Mouse (Mus musculus): ENCODE measurements around the gene Cd59b.

Gene Cd59b

GRCm38 (mm10) chr2:104119097-104119496 is 49.4 kb downstream of the Cd59b start:
- DNase-seq (ENCODE audit: low spot score in 2 of 2), result no peak

- DNase-seq (ENCODE audit: low spot score in 2 of 2), result no peak
Observed at GRCm38 (mm10) chr2:104120312-104120711, 50.7 kb downstream of the Cd59b start.

DNA sequence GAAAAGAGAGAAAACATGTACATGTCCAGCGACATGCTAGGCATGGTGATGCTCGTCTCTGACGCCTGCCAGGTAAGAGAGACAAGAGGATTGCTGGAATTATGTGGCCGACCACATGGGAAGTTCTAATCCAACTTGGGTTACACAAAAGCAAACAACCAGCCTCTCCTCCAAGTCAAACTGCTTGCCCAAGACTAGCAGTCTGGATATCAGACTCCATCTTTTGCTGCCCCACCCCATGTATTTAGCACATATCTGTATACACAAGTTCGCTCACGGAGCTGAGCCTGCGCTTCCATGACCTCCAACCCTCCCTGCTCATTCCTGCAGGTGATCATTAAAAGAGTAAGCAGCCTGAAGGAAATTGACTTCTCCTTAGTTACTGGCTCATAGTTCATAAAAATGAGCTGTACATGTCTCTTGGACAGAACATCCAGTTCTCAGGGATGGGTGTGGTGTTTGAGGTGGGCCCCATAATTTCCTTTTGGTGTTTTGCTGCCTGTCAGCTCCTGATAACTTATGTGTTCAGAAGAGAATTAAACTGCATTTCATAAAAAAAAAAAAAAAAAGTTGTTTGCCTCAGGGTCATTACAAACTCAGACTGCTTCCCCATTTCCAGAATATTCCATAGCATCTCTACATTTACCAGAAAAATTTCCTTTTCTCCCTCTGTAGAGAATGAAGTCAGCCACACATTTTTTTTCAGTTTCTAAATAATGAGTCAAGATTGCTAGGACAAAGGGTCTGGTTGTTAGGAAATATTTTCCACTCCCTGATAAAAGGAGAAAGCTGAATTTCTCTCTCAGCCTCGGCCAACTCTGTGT is 52.2 kb downstream of the Cd59b start:
- peak; percentile 19 to 38 for DNase-seq (ENCODE audit: low spot score in 2 of 2)

DNA sequence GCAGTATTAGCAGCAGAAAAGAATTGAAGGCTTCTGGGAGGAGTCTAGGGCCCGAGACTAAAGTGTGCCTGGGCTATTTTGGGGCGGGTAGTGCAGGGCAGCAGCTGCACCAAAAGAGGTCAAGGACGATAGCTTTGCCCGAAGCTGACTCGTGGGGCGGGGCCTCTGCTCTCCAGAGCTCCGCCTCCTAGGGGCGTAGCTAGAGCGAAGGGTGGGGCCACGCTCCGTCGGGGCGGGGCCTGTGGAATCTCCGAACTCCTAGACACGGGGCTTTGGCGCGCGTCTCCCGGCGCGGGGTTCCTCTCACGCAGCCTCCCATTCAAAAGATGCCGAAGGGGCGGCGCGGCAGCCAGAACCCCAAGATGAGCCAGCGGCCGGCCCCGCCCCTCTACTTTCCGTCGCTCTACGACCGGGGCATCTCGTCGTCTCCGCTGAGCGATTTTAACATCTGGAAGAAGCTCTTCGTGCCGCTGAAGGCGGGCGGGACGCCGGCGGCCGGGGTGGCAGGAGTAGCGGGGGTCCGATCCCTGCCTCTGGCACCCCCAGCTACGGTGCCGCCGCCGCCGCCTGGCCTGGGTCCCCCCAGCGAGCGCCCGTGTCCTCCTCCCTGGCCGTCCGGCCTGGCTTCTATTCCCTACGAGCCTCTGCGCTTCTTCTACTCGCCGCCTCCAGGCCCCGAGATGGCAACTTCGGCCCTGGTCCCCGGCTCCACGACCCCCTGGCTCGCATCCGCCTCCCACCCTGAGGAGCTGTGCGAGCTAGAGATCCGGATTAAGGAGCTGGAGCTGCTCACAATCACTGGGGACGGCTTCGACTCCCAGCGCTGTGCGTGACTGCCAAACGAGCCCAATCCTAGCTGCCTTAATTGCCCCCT is 53.1 kb downstream of the Cd59b start, which contains the start of gene A930018P22Rik:
Gene A930018P22Rik (plus strand): TSS at position 265 of the 874 bp plus-strand sequence.
- DNase-seq (ENCODE audit: low spot score in 2 of 2), result peak; percentile 84 to 90

GRCm38 (mm10) chr2:104123540-104123939 is 53.9 kb downstream of the Cd59b start:
- no peak for DNase-seq (ENCODE audit: low spot score in 2 of 2)

DNA sequence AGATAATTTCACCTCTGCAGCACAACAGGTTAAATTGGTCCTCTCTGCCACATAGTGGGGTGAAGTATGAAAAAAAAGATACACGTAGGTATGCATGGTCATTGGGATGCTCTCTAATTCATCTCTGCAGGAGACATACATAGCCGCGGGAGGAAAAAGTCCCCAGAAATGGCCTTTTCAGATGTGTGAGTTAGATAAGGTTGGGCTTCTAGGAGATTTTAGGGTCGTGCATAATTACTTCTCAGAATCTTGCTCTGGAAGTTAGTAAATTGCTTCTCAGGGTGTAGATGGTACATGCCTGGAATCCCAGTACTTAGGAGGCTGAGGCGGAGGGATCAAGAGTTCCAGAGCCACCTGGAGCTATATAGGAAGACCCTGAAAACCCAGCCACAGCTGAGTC is 54.4 kb downstream of the Cd59b start:
- no peak for DNase-seq (ENCODE audit: low spot score in 2 of 2)

DNA sequence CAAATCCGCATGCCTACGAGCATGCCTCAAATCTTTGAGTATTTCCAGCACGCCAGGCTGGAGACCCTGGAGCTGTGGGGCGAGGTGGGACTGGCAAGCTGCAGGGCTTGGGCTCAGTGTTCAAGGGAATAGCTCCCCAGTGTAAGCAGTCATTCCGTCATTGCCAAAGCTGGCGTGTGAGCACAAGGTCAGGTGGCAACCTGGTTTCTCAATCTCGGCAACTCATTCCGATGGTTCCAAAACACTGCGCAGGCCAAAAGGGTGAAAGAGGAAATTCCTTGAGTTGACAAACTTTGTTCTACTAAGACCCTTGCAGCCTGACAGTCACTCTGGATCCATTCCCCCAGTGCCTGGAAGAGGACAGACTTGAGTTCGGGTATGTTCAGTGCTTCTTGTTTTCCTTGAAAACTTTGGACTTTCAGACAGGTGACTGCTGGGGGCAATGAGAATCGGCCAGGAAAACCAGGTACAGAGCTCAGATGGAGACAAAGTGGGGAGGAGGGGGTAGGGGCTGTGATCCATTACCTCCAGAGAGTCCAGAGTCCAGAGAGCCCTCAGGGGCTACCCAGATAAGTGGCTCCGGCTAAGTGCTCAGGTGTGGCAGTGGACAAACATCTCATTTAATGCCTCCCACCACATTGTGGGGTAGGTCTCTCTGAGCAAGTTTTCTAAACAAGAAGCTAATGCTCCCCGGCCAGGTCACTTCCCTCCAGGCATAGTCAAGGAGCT is 59.3 kb downstream of the Cd59b start:
- no peak for DNase-seq (ENCODE audit: low spot score in 2 of 2)

- peak; percentile 61 to 76 for DNase-seq (ENCODE audit: low spot score in 2 of 2)
Observed at GRCm38 (mm10) chr2:104130165-104130564, 60.5 kb downstream of the Cd59b start.

GRCm38 (mm10) chr2:104130969-104131368 is 61.3 kb downstream of the Cd59b start:
- peak; percentile 26 to 44 for DNase-seq (ENCODE audit: low spot score in 2 of 2)

DNA sequence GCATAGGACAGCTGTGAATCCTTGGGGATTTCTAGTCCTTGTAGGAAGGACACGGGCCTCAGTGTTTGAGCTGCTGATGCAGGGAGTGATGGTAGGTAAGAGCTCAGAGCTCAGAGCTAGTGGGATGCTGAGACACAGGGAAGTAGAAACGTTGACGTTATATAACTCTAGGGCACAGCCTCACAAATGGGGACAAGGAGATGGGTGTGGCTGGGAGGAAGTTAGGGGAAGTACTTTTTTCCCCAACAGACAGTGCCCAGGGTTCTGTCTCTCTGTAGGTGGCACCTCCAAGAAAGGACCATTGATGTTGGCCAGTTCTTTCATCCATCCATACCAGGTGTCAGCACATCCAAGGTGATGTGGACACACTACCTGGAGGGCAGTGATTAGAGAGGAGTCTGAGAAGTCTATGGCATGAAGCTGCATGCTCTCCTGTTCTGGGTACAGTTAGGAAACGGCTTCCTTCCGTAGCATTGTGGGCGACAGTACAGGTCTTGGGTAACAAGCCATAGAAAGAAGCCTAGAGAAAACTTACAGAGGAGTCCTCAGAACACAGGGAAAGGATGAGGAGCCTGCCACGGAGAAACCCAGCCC is 62.7 kb downstream of the Cd59b start:
- DNase-seq (ENCODE audit: low spot score in 2 of 2), result no peak

GRCm38 (mm10) chr2:104133042-104133810 is 63.6 kb downstream of the Cd59b start:
- no peak for DNase-seq (ENCODE audit: low spot score in 2 of 2)

DNA sequence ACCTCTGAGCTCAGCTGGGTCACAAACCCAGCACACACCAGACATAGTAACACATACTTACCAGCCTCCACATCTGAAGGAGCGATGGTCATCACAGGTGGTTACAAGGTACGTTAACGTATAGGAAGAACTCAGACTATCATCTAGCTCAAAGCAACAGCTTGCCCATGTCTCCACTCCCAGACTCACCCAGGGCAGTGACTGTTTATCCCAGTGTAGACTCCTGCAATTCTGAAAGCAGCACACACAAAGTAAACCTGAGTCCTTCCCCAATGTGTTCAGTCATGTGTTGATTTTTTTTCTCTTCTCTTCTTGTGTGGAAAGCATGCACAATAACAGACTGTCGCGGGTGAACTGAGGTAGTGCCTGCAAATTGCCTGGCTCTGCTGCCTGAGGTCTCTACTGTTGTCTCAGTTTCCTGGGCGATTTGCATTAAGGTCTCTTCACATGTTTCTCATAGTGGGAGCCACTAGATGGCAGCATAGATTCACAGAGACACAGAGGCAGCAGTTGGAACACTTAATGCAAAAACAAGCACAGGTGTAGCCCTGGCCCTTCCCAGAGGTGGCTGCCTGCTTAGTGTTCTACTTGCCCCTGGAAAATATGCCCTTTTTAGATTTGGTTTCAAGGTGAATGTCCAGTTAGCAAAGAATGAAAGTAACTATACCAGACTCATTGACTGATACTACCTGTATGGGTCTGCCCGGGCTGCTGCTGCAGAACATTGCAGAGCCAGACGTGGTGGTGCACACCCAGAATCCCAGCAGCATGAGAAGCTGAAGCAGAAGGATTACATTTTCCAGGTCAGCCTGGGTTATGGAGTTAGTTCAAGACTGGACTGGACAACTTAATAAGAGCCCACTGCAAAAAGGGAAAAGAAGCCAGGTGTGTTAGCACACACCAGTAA is 64.8 kb downstream of the Cd59b start:
- DNase-seq (ENCODE audit: low spot score in 2 of 2), result peak; percentile 53 to 55

DNA sequence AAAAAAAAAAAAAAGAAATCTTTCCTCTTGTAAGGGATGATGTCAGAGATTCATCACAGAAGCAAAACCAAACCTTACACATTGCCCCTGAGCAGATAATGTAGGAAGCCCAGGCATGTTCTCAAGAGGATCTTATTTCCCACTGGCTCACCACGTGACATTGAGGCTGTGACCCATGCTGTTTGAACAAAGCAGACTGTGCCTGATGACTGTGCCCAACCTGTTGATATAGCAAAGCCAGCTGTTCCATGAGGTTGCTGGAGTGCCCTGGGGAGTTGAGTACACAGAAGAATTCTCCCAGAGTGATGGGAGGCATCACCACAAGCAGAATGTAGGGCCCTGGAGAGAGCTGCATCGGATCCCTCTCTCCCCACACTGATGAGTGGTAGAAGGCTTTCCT is 66.3 kb downstream of the Cd59b start:
- no peak for DNase-seq (ENCODE audit: low spot score in 2 of 2)

Data from spleen, postnatal 36 days (tissue).